ENCODE assay signal across 9 mouse cellular contexts in genomic region chr1:74025227-74025626, GRCm38 (mm10).
A peak's percentile ranks its signal among the peaks of the same experiment; 100 is the strongest.
DNase-seq lines count a peak whose midpoint lies in the region; ATAC-seq and TF ChIP-seq lines count a peak whose summit lies in the region.
"Had no signal": no experiment of that assay in that cellular context is flagged by ENCODE, and none has a peak within 500 bp of the region (broad histone marks: within the 10 kb centered on the region; RNA-seq: fewer than 3 reads in every experiment).

No protein-coding gene starts in this region.

- peak overlapping the region; percentile 85 for H3K27ac ChIP-seq in heart, embryonic 12.5 days (ENCODE audit: poor library complexity, severe bottlenecking)
- peak overlapping the region; percentile 85 for H3K27ac ChIP-seq in heart, postnatal 0 days (ENCODE audit: low read depth)
- H3K27ac ChIP-seq in limb, embryonic 15.5 days, result peak overlapping the region; percentile 17; the same call in 1 of the 2 replicates
- no peak overlapping the region for H3K27ac ChIP-seq in cerebellum, adult 2 months (ENCODE audit: insufficient read depth, low read length)

- WGBS in heart, embryonic 12.5 days, result 34% methylated on average over 6 of the region's 6 CpGs
- WGBS in heart, postnatal 0 days, result 33% methylated on average over 6 of the region's 6 CpGs
- WGBS in limb, embryonic 15.5 days, result 25% methylated on average over 6 of the region's 6 CpGs
- 88% methylated on average over 6 of the region's 6 CpGs for WGBS in cerebellum, adult 2 months

- TF ChIP-seq EP300 in heart, postnatal 0 days (IDR thresholded peaks at IDR 0.05; ENCODE audit: low read depth), result no peak

- no peaks in the 10 kb centered on the region for H3K27me3 ChIP-seq in heart, embryonic 12.5 days (replicated peaks)
- no peaks in the 10 kb centered on the region for H3K27me3 ChIP-seq in heart, postnatal 0 days (ENCODE audit: control insufficient read depth, insufficient read depth, low read length)
- no peaks in the 10 kb centered on the region for H3K27me3 ChIP-seq in limb, embryonic 15.5 days
- no peaks in the 10 kb centered on the region for H3K27me3 ChIP-seq in cerebellum, adult 2 months (ENCODE audit: control insufficient read depth, insufficient read depth, low read length)

- 0 out of 2 replicates have a peak overlapping the region, but pooled peaks have one; percentile 15 for H3K4me2 ChIP-seq in heart, embryonic 12.5 days
- no peak overlapping the region for H3K4me2 ChIP-seq in heart, postnatal 0 days (ENCODE audit: low read depth, low read length)
- H3K4me2 ChIP-seq in limb, embryonic 15.5 days, result no peak overlapping the region

- H3K4me1 ChIP-seq in heart, embryonic 12.5 days (replicated peaks), result peaks cover 99% of the 10 kb centered on the region
- H3K4me1 ChIP-seq in heart, postnatal 0 days (ENCODE audit: control insufficient read depth, insufficient read depth), result peaks cover 92% of the 10 kb centered on the region
- peaks cover 72% of the 10 kb centered on the region for H3K4me1 ChIP-seq in limb, embryonic 15.5 days
- H3K4me1 ChIP-seq in cerebellum, adult 2 months (ENCODE audit: control insufficient read depth, insufficient read depth, low read length), result peaks cover 6% of the 10 kb centered on the region; the same call in 1 of the 2 replicates

- no peak for ATAC-seq in heart, embryonic 12.5 days (ENCODE audit: insufficient number of reproducible peaks, low FRiP score)
- peak; percentile 59 for ATAC-seq in common myeloid progenitor, adult 5-6 weeks (replicated peaks; ENCODE audit: low read depth, poor library complexity, severe bottlenecking)
- no peak for ATAC-seq in heart, postnatal 0 days (ENCODE audit: insufficient read depth, low read depth)
- ATAC-seq in limb, embryonic 15.5 days (ENCODE audit: insufficient number of reproducible peaks, low FRiP score, low TSS enrichment, low read depth), result no peak
- ATAC-seq in erythroblast, adult 5-6 weeks (replicated peaks; ENCODE audit: low FRiP score, poor library complexity, severe bottlenecking), result no peak
- ATAC-seq in frontal cortex, adult (ENCODE audit: low TSS enrichment), result no peak

- H3K9me3 ChIP-seq in heart, embryonic 12.5 days (replicated peaks), result no peaks in the 10 kb centered on the region
- H3K9me3 ChIP-seq in heart, postnatal 0 days (replicated peaks; ENCODE audit: control insufficient read depth, low read length), result no peaks in the 10 kb centered on the region
- H3K9me3 ChIP-seq in limb, embryonic 15.5 days, result no peaks in the 10 kb centered on the region

- TF ChIP-seq POLR2A in cerebellum, adult 2 months (IDR thresholded peaks at IDR 0.05; ENCODE audit: borderline replicate concordance, insufficient read depth, low read length), result no peak

- H3K36me3 ChIP-seq in heart, embryonic 12.5 days, result no peaks in the 10 kb centered on the region
- H3K36me3 ChIP-seq in heart, postnatal 0 days (replicated peaks; ENCODE audit: control insufficient read depth, insufficient read depth, low read length), result no peaks in the 10 kb centered on the region
- no peaks in the 10 kb centered on the region for H3K36me3 ChIP-seq in limb, embryonic 15.5 days

- H3K9ac ChIP-seq in heart, embryonic 12.5 days, result peak overlapping the region; percentile 34; the same call in 1 of the 2 replicates
- H3K9ac ChIP-seq in heart, postnatal 0 days (replicated peaks; ENCODE audit: low read depth, low read length), result no peak overlapping the region
- no peak overlapping the region for H3K9ac ChIP-seq in limb, embryonic 15.5 days

- no peak for DNase-seq in heart, adult 9 months (ENCODE audit: low spot score in 2 of 2)
- no peak for DNase-seq in heart, postnatal 0 days (ENCODE audit: low spot score)
- no peak for DNase-seq in cerebellum, adult 2 months
- DNase-seq: thymus, postnatal 25 days had no signal

- H3K4me3 ChIP-seq in heart, embryonic 12.5 days, result no peak overlapping the region
- H3K4me3 ChIP-seq in heart, postnatal 0 days (ENCODE audit: low read depth, low read length), result no peak overlapping the region
- H3K4me3 ChIP-seq in limb, embryonic 15.5 days, result no peak overlapping the region
- H3K4me3 ChIP-seq in cerebellum, adult 2 months (replicated peaks; ENCODE audit: insufficient read depth, low read depth, low read length), result no peak overlapping the region

- no peak for TF ChIP-seq CTCF in heart, postnatal 0 days (IDR thresholded peaks at IDR 0.05; ENCODE audit: low read depth)
- no peak for TF ChIP-seq CTCF in cerebellum, adult 2 months (IDR thresholded peaks at IDR 0.05; ENCODE audit: borderline replicate concordance, insufficient read depth, low read depth, low read length)
